In the genomic region with DNA sequence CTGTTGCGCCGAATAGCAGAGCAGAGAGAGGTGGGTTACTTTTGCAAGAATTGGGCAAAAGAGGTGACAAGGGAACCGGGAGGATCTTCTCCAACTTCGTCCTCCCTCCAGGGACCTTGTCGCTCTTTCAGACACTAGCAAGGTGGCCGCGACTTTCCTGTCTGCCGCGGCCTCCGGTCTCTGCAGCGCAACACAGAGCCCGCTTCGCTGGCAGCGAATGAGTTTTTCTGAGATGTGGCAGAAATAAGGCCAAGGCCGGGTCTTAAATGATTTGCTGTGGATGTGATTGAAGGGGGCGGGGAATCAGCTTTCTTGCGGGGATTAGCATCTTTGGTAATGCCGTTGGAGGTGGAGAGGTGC, we compare ENCODE assay signal across 9 mouse cellular contexts. TPM values are rescaled to one million over a fixed set of nuclear protein-coding genes. Genes with fewer than 3 reads are reported as not detected.
DNase-seq lines count a peak whose midpoint lies in the region; ATAC-seq and TF ChIP-seq lines count a peak whose summit lies in the region.
"Had no signal": no experiment of that assay in that cellular context is flagged by ENCODE, and none has a peak within 500 bp of the region (broad histone marks: within the 10 kb centered on the region; RNA-seq: fewer than 3 reads in every experiment).

No protein-coding gene starts in this region.

- H3K27ac ChIP-seq in kidney, adult 2 months (ENCODE audit: insufficient read depth, low read depth, low read length), result no peak overlapping the region
- H3K27ac ChIP-seq in MEL (ENCODE audit: control insufficient read depth, low read depth, low read length), result no peak overlapping the region
- H3K27ac ChIP-seq in cortical plate, adult 2 months (ENCODE audit: insufficient read depth, low read length), result no peak overlapping the region
- peak overlapping the region; percentile 65; the same call in 1 of the 2 replicates for H3K27ac ChIP-seq in hindbrain, embryonic 15.5 days (replicated peaks)

- H3K36me3 ChIP-seq in kidney, adult 2 months (ENCODE audit: control insufficient read depth, insufficient read depth, low read length), result no peaks in the 10 kb centered on the region
- peaks cover 0 to 22% of the 10 kb centered on the region in 2 experiments; a peak in 2 of 4 replicates for H3K36me3 ChIP-seq in MEL (ENCODE audit: control insufficient read depth in 1 of 2, insufficient read depth in 2 of 2, low read length in 2 of 2)
- no peaks in the 10 kb centered on the region for H3K36me3 ChIP-seq in hindbrain, embryonic 15.5 days

- peaks cover 4% of the 10 kb centered on the region; the same call in 1 of the 2 replicates for H3K4me1 ChIP-seq in kidney, adult 2 months (ENCODE audit: control insufficient read depth, insufficient read depth, low read length)
- peaks cover 4 to 24% of the 10 kb centered on the region in 2 experiments for H3K4me1 ChIP-seq in MEL (ENCODE audit: control insufficient read depth in 1 of 2, insufficient read depth in 2 of 2, low read length in 2 of 2)
- H3K4me1 ChIP-seq in cortical plate, adult 2 months (ENCODE audit: control insufficient read depth, insufficient read depth, low read length), result peaks cover 6% of the 10 kb centered on the region; the same call in 1 of the 2 replicates
- H3K4me1 ChIP-seq in hindbrain, embryonic 15.5 days (replicated peaks), result peaks cover 28% of the 10 kb centered on the region

- H3K4me2 ChIP-seq in hindbrain, embryonic 15.5 days, result peak overlapping the region; percentile 95

- TF ChIP-seq EP300 in MEL (IDR thresholded peaks at IDR 0.05; ENCODE audit: low read depth in 1 of 2, low read length in 2 of 2), result no peak

- no peak for TF ChIP-seq RAD21 in MEL (IDR thresholded peaks at IDR 0.05; ENCODE audit: low read depth, low read length)

- WGBS in kidney, adult 2 months, result 2% methylated on average over 18 of the region's 18 CpGs
- under 1% methylated on average over 18 of the region's 18 CpGs for WGBS in hindbrain, embryonic 15.5 days

- no peak for TF ChIP-seq CTCF in kidney, adult 2 months (conservative IDR thresholded peaks at IDR 0.05; ENCODE audit: insufficient read depth, insufficient read length, low read depth, low read length)
- TF ChIP-seq CTCF in MEL (IDR thresholded peaks at IDR 0.05 in 2 of 3, conservative IDR thresholded peaks at IDR 0.05 in 1 of 3; ENCODE audit: control insufficient read depth in 1 of 3, insufficient read depth in 1 of 3, low read depth in 2 of 3, low read length in 3 of 3, poor library complexity in 1 of 3, severe bottlenecking in 1 of 3), result no peak
- no peak for TF ChIP-seq CTCF in cortical plate, adult 2 months (IDR thresholded peaks at IDR 0.05; ENCODE audit: extremely low read depth, insufficient read depth, low read length)

- H3K79me2 ChIP-seq in MEL (ENCODE audit: control insufficient read depth, insufficient read depth, low read length, poor library complexity), result peaks cover 26% of the 10 kb centered on the region

- DNase-seq in kidney, adult 2 months, result peak; percentile 21
- no peak for DNase-seq in kidney, adult 11 months
- DNase-seq in MEL (ENCODE audit: low read depth, low spot score), result peak; percentile 65
- peak; percentile 15 for DNase-seq in lung, postnatal 36 days
- peak; percentile 61 for DNase-seq in thymus, postnatal 4 days
- DNase-seq in ovary, postnatal 10 days (ENCODE audit: low spot score), result no peak

- no peak for TF ChIP-seq POLR2A in kidney, adult 2 months (IDR thresholded peaks at IDR 0.05; ENCODE audit: low read depth, low read length)
- no peak for TF ChIP-seq POLR2A in MEL (IDR thresholded peaks at IDR 0.05; ENCODE audit: control insufficient read depth in 1 of 2, insufficient read depth in 1 of 2, low read depth in 1 of 2, low read length in 2 of 2, poor library complexity in 1 of 2)
- TF ChIP-seq POLR2A in cortical plate, adult 2 months (IDR thresholded peaks at IDR 0.05; ENCODE audit: extremely low read depth, insufficient read depth, low read length), result no peak

- H3K9ac ChIP-seq in MEL (ENCODE audit: control insufficient read depth, low read depth, low read length, poor library complexity, severe bottlenecking), result peak overlapping the region; percentile 83
- peak overlapping the region; percentile 86 for H3K9ac ChIP-seq in hindbrain, embryonic 15.5 days

- peak overlapping the region; percentile 87 for H3K4me3 ChIP-seq in kidney, adult 2 months (ENCODE audit: insufficient read depth, low read depth, low read length)
- peak overlapping the region; percentile 66 to 93 for H3K4me3 ChIP-seq in MEL (ENCODE audit: control insufficient read depth in 1 of 2, insufficient read depth in 1 of 2, low read depth in 2 of 2, low read length in 2 of 2)
- peak overlapping the region; percentile 97 for H3K4me3 ChIP-seq in cortical plate, adult 2 months (ENCODE audit: insufficient read depth, low read length)
- peak overlapping the region; percentile 98 for H3K4me3 ChIP-seq in hindbrain, embryonic 15.5 days

- no peaks in the 10 kb centered on the region for H3K9me3 ChIP-seq in MEL (replicated peaks; ENCODE audit: insufficient read depth, low read length)
- no peaks in the 10 kb centered on the region for H3K9me3 ChIP-seq in hindbrain, embryonic 15.5 days

- no peak for ATAC-seq in hindbrain, embryonic 15.5 days (ENCODE audit: low FRiP score, low read depth)

- H3K27me3 ChIP-seq in kidney, adult 2 months (replicated peaks; ENCODE audit: control insufficient read depth, insufficient read depth, low read length), result no peaks in the 10 kb centered on the region
- no peaks in the 10 kb centered on the region for H3K27me3 ChIP-seq in MEL (ENCODE audit: control insufficient read depth in 1 of 2, insufficient read depth in 2 of 2, low read length in 2 of 2)
- H3K27me3 ChIP-seq in hindbrain, embryonic 15.5 days, result no peaks in the 10 kb centered on the region

TF ChIP-seq in MEL, 35 proteins besides CTCF, POLR2A, EP300 and RAD21:
- TF ChIP-seq BHLHE40 (IDR thresholded peaks at IDR 0.05; ENCODE audit: borderline replicate concordance, low read depth, low read length), result no peak
- no peak for TF ChIP-seq GATA1 (IDR thresholded peaks at IDR 0.05; ENCODE audit: low read depth, low read length)
- no peak for TF ChIP-seq ZMIZ1 (IDR thresholded peaks at IDR 0.05; ENCODE audit: low read depth, low read length)
- no peak for TF ChIP-seq ZKSCAN1 (IDR thresholded peaks at IDR 0.05; ENCODE audit: low read depth, low read length)
- no peak for TF ChIP-seq HCFC1 (IDR thresholded peaks at IDR 0.05; ENCODE audit: low read depth, low read length)
- TF ChIP-seq SIN3A (IDR thresholded peaks at IDR 0.05; ENCODE audit: low read length), result no peak
- TF ChIP-seq USF1 (IDR thresholded peaks at IDR 0.05; ENCODE audit: low read depth, low read length), result no peak
- TF ChIP-seq SMC3 (IDR thresholded peaks at IDR 0.05; ENCODE audit: low read depth, low read length), result no peak
- no peak for TF ChIP-seq RCOR1 (IDR thresholded peaks at IDR 0.05; ENCODE audit: low read depth, low read length)
- no peak for TF ChIP-seq JUND (IDR thresholded peaks at IDR 0.05; ENCODE audit: low read depth, low read length)

RNA-seq across cellular contexts. Expression of a gene that starts 1.1 kb away (rescaled TPM):
- 37.9 TPM in 2 replicates for polyA plus RNA-seq in kidney, adult 2 months (2012; rRNA removed)
- total RNA-seq in MEL (2012; rRNA removed), result 40.2 and 40.6 TPM in 2 replicates
- 10 to 100 TPM in 1 of 2 experiments, not detected in 1; 52.5 TPM for polyA plus RNA-seq in MEL (2012; ENCODE audit: insufficient read depth in 1 of 2, insufficient read length in 2 of 2, low read depth in 1 of 2, low replicate concordance in 2 of 2, missing spikeins in 1 of 2)
- 37.7 and 40.0 TPM in 2 replicates for polyA plus RNA-seq in cortical plate, adult 2 months (2012; rRNA removed)
- 9.6 and 10.8 TPM in 2 replicates for polyA plus RNA-seq in hindbrain, embryonic 15.5 days (2015; fragmentation: Nextera tagmentation; extraction: Ambion mirVana)

RNA-seq across cellular contexts. Expression of a gene that starts 30.1 kb away (rescaled TPM):
- polyA plus RNA-seq in kidney, adult 2 months (2012; rRNA removed), result 0.27 and 1.4 TPM in 2 replicates
- not detected in 2 replicates for total RNA-seq in MEL (2012; rRNA removed)
- polyA plus RNA-seq in MEL (2012; ENCODE audit: insufficient read depth in 1 of 2, insufficient read length in 2 of 2, low read depth in 1 of 2, low replicate concordance in 2 of 2, missing spikeins in 1 of 2), result not detected
- not detected in 2 replicates for polyA plus RNA-seq in cortical plate, adult 2 months (2012; rRNA removed)
- not detected in 2 replicates for polyA plus RNA-seq in hindbrain, embryonic 15.5 days (2015; fragmentation: Nextera tagmentation; extraction: Ambion mirVana)
- total RNA-seq: neutrophil, adult 5-6 weeks had no signal

Comparison
In these comparisons a context has a peak if more than half of its experiments do, and no peak if none do; other contexts are left out.
1. DNase-seq: peak in kidney, adult 2 months (single experiment), MEL (single experiment), lung, postnatal 36 days (single experiment) and thymus, postnatal 4 days (single experiment); none in kidney, adult 11 months (single experiment) and ovary, postnatal 10 days (single experiment).
2. Peak in every context shown above with its lines, with median percentiles within 50 percentile points of each other: H3K4me3 ChIP-seq.